Mouse (Mus musculus): Measurements from ENCODE around the gene Mpg. TPM values are rescaled to one million over a fixed set of nuclear protein-coding genes. Genes with fewer than 3 reads are reported as not detected.
A peak's percentile ranks its signal among the peaks of the same experiment; 100 is the strongest.

Gene Mpg
- polyA plus RNA-seq, 1 experiment = 8.8 TPM

- no peak for TF ChIP-seq GATA1 (IDR thresholded peaks at IDR 0.05; ENCODE audit: borderline replicate concordance, low read length)
- no peak for TF ChIP-seq FLI1 (IDR thresholded peaks at IDR 0.05; ENCODE audit: low read length)
- peaks cover 12% of the 10 kb centered on the region; the same call in 1 of the 2 replicates for H3K9me3 ChIP-seq
- H3K4me1 ChIP-seq = peaks cover 67% of the 10 kb centered on the region
- peaks cover 16% of the 10 kb centered on the region for H3K27me3 ChIP-seq (replicated peaks)
- peaks cover 51% of the 10 kb centered on the region for H3K36me3 ChIP-seq (replicated peaks; ENCODE audit: low read length)
- H3K4me3 ChIP-seq (replicated peaks) = peak overlapping the region; percentile 98
These were observed 1.2 kb downstream of the Mpg start for GRCm38 (mm10) chr11:32227555-32227954.

- Histone ChIP-seq H3K27me3 (replicated peaks) (peaks cover 7% of the 10 kb centered on the region), H3K36me3 (replicated peaks; ENCODE audit: low read length) (peaks cover 59% of the 10 kb centered on the region), H3K9me3 (peaks cover 4% of the 10 kb centered on the region; the same call in 1 of the 2 replicates), H3K4me1 (peaks cover 59% of the 10 kb centered on the region), H3K4me3 (replicated peaks) (peak overlapping the region; percentile 30)
- no peak for TF ChIP-seq FLI1 (IDR thresholded peaks at IDR 0.05; ENCODE audit: low read length)
- TF ChIP-seq GATA1 (IDR thresholded peaks at IDR 0.05; ENCODE audit: borderline replicate concordance, low read length) = no peak
These were observed 2.1 kb downstream of the Mpg start for GRCm38 (mm10) chr11:32228292-32228845.

GRCm38 (mm10) chr11:32230220-32230619 is 3.9 kb downstream of the Mpg start:
- Histone ChIP-seq H3K4me1 (peaks cover 41% of the 10 kb centered on the region), H3K9me3 (no peaks in the 10 kb centered on the region), H3K4me3 (replicated peaks) (no peak overlapping the region), H3K36me3 (replicated peaks; ENCODE audit: low read length) (peaks cover 78% of the 10 kb centered on the region), H3K27me3 (replicated peaks) (no peaks in the 10 kb centered on the region)
- TF ChIP-seq GATA1 (IDR thresholded peaks at IDR 0.05; ENCODE audit: borderline replicate concordance, low read length) (no peak), FLI1 (IDR thresholded peaks at IDR 0.05; ENCODE audit: low read length) (no peak)

- no peaks in the 10 kb centered on the region for H3K27me3 ChIP-seq (replicated peaks)
- no peaks in the 10 kb centered on the region for H3K9me3 ChIP-seq
- peaks cover 87% of the 10 kb centered on the region for H3K36me3 ChIP-seq (replicated peaks; ENCODE audit: low read length)
- H3K4me1 ChIP-seq = peaks cover 32% of the 10 kb centered on the region
- H3K4me3 ChIP-seq (replicated peaks) = no peak overlapping the region
- TF ChIP-seq GATA1 (IDR thresholded peaks at IDR 0.05; ENCODE audit: borderline replicate concordance, low read length) = no peak
- TF ChIP-seq FLI1 (IDR thresholded peaks at IDR 0.05; ENCODE audit: low read length) = no peak
These were observed 4.8 kb downstream of the Mpg start for GRCm38 (mm10) chr11:32231125-32231524.

GRCm38 (mm10) chr11:32232848-32233247 is 6.5 kb downstream of the Mpg start:
- no peaks in the 10 kb centered on the region for H3K9me3 ChIP-seq
- peaks cover 100% of the 10 kb centered on the region for H3K36me3 ChIP-seq (replicated peaks; ENCODE audit: low read length)
- H3K4me1 ChIP-seq = peaks cover 22% of the 10 kb centered on the region
- no peak overlapping the region for H3K4me3 ChIP-seq (replicated peaks)
- H3K27me3 ChIP-seq (replicated peaks) = no peaks in the 10 kb centered on the region
- TF ChIP-seq FLI1 (IDR thresholded peaks at IDR 0.05; ENCODE audit: low read length) (no peak), GATA1 (IDR thresholded peaks at IDR 0.05; ENCODE audit: borderline replicate concordance, low read length) (no peak)

GRCm38 (mm10) chr11:32233895-32234294 is 7.6 kb downstream of the Mpg start:
- Histone ChIP-seq H3K4me1 (peaks cover 27% of the 10 kb centered on the region; the same call in 1 of the 2 replicates), H3K36me3 (replicated peaks; ENCODE audit: low read length) (peaks cover 100% of the 10 kb centered on the region), H3K4me3 (replicated peaks) (no peak overlapping the region), H3K27me3 (replicated peaks) (no peaks in the 10 kb centered on the region), H3K9me3 (no peaks in the 10 kb centered on the region)
- TF ChIP-seq FLI1 (IDR thresholded peaks at IDR 0.05; ENCODE audit: low read length) (no peak), GATA1 (IDR thresholded peaks at IDR 0.05; ENCODE audit: borderline replicate concordance, low read length) (no peak)

- Histone ChIP-seq H3K9me3 (no peaks in the 10 kb centered on the region), H3K27me3 (replicated peaks) (no peaks in the 10 kb centered on the region), H3K4me1 (peaks cover 32% of the 10 kb centered on the region; the same call in 1 of the 2 replicates), H3K36me3 (replicated peaks; ENCODE audit: low read length) (peaks cover 99% of the 10 kb centered on the region), H3K4me3 (replicated peaks) (no peak overlapping the region)
- no peak for TF ChIP-seq GATA1 (IDR thresholded peaks at IDR 0.05; ENCODE audit: borderline replicate concordance, low read length)
- TF ChIP-seq FLI1 (IDR thresholded peaks at IDR 0.05; ENCODE audit: low read length) = no peak
These were observed 8.6 kb downstream of the Mpg start for GRCm38 (mm10) chr11:32234816-32235485.

- Histone ChIP-seq H3K9me3 (no peaks in the 10 kb centered on the region), H3K4me1 (peaks cover 29% of the 10 kb centered on the region; the same call in 1 of the 2 replicates), H3K27me3 (replicated peaks) (no peaks in the 10 kb centered on the region), H3K4me3 (replicated peaks) (no peak overlapping the region), H3K36me3 (replicated peaks; ENCODE audit: low read length) (peaks cover 98% of the 10 kb centered on the region)
- TF ChIP-seq GATA1 (IDR thresholded peaks at IDR 0.05; ENCODE audit: borderline replicate concordance, low read length) (no peak), FLI1 (IDR thresholded peaks at IDR 0.05; ENCODE audit: low read length) (no peak)
These were observed 9.3 kb downstream of the Mpg start for GRCm38 (mm10) chr11:32235646-32236045.

GRCm38 (mm10) chr11:32236132-32236531 is 9.8 kb downstream of the Mpg start:
- TF ChIP-seq FLI1 (IDR thresholded peaks at IDR 0.05; ENCODE audit: low read length) = no peak
- no peak for TF ChIP-seq GATA1 (IDR thresholded peaks at IDR 0.05; ENCODE audit: borderline replicate concordance, low read length)
- Histone ChIP-seq H3K36me3 (replicated peaks; ENCODE audit: low read length) (peaks cover 98% of the 10 kb centered on the region), H3K9me3 (no peaks in the 10 kb centered on the region), H3K4me3 (replicated peaks) (no peak overlapping the region), H3K4me1 (peaks cover 29% of the 10 kb centered on the region; the same call in 1 of the 2 replicates), H3K27me3 (replicated peaks) (no peaks in the 10 kb centered on the region)

GRCm38 (mm10) chr11:32236712-32237410 is 10.6 kb downstream of the Mpg start:
- H3K9me3 ChIP-seq = no peaks in the 10 kb centered on the region
- peaks cover 27% of the 10 kb centered on the region; the same call in 1 of the 2 replicates for H3K4me1 ChIP-seq
- no peak for TF ChIP-seq FLI1 (IDR thresholded peaks at IDR 0.05; ENCODE audit: low read length)
- no peak overlapping the region for H3K4me3 ChIP-seq (replicated peaks)
- H3K27me3 ChIP-seq (replicated peaks) = no peaks in the 10 kb centered on the region
- peaks cover 98% of the 10 kb centered on the region for H3K36me3 ChIP-seq (replicated peaks; ENCODE audit: low read length)

Data from megakaryocyte, embryonic 14.5 days (primary cell).